Mouse (Mus musculus) MEL (cell line): Measurements from ENCODE around the gene Slco6d1. TPM values are rescaled to one million over a fixed set of nuclear protein-coding genes. Genes with fewer than 3 reads are reported as not detected.
A peak's percentile ranks its signal among the peaks of the same experiment; 100 is the strongest.

Source experiments
- DNase-seq: peaks from one replicate; pipeline ENCODE4 v3.0.0; 2011; ENCODE audit warnings: low read depth, low spot score
- H3K27ac ChIP-seq: 2 replicates; pipeline ENCODE4 v1.5.1; 2012; ENCODE audit warnings: low read depth, mild to moderate bottlenecking, control low read depth, low read length, moderate library complexity; ENCODE audit not compliant: control insufficient read depth
- H3K27me3 ChIP-seq, 2 experiments: fragments of 150-350 bp in 1 of 2; sonication (generic) in 1 of 2; 2 replicates each; pipeline ENCODE4 v1.6.1; 2012; ENCODE audit warnings: low read length in 2 of 2, mild to moderate bottlenecking in 2 of 2, improper control_type of control experiment in 1 of 2, moderate library complexity in 1 of 2; ENCODE audit not compliant: insufficient read depth in 2 of 2, control insufficient read depth in 1 of 2
- H3K36me3 ChIP-seq, 2 experiments: 2 replicates each; pipeline ENCODE4 v1.6.1; 2012 to 2014; ENCODE audit warnings: low read length in 2 of 2, improper control_type of control experiment in 1 of 2, inconsistent platforms in 1 of 2, mild to moderate bottlenecking in 1 of 2; ENCODE audit not compliant: insufficient read depth in 2 of 2, control insufficient read depth in 1 of 2
- H3K4me1 ChIP-seq, 2 experiments: fragments of 150-350 bp in 1 of 2; sonication (generic) in 1 of 2; 2 replicates each; pipeline ENCODE4 v1.6.1; 2012; ENCODE audit warnings: low read length in 2 of 2, improper control_type of control experiment in 1 of 2, mild to moderate bottlenecking in 1 of 2; ENCODE audit not compliant: insufficient read depth in 2 of 2, control insufficient read depth in 1 of 2
- H3K4me3 ChIP-seq, 2 experiments: fragments of 150-350 bp in 1 of 2; sonication (generic) in 1 of 2; 2 replicates each; pipeline ENCODE4 v1.5.1; 2012; ENCODE audit warnings: low read depth in 2 of 2, low read length in 2 of 2, mild to moderate bottlenecking in 2 of 2, moderate library complexity in 2 of 2, control low read depth in 1 of 2, improper control_type of control experiment in 1 of 2; ENCODE audit not compliant: control insufficient read depth in 1 of 2, insufficient read depth in 1 of 2
- H3K79me2 ChIP-seq: 2 replicates; pipeline ENCODE4 v1.6.1; 2012; ENCODE audit warnings: mild to moderate bottlenecking, low read length, moderate library complexity; ENCODE audit not compliant: control insufficient read depth, poor library complexity, insufficient read depth
- H3K9ac ChIP-seq: 2 replicates; pipeline ENCODE4 v1.6.1; 2012; ENCODE audit warnings: low read depth, mild to moderate bottlenecking, control low read depth, low read length, moderate library complexity; ENCODE audit not compliant: control insufficient read depth, poor library complexity, severe bottlenecking
- H3K9me3 ChIP-seq: fragments of 150-350 bp; sonication (generic); replicated peaks from 2 replicates; pipeline ENCODE4 v1.6.1; 2012; ENCODE audit warnings: mild to moderate bottlenecking, low read length, improper control_type of control experiment, moderate library complexity; ENCODE audit not compliant: insufficient read depth
- BHLHE40 ChIP-seq: IDR thresholded peaks from 2 replicates; pipeline ENCODE4 v1.6.1; 2012; ENCODE audit warnings: low read depth, mild to moderate bottlenecking, inconsistent platforms, low read length, improper control_type of control experiment, borderline replicate concordance
- CHD1 ChIP-seq: IDR thresholded peaks from 2 replicates; pipeline ENCODE4 v1.6.1; 2012; ENCODE audit warnings: low read depth, mild to moderate bottlenecking, inconsistent platforms, low read length, improper control_type of control experiment
- CHD2 ChIP-seq: IDR thresholded peaks from 2 replicates; pipeline ENCODE4 v1.6.1; 2011; ENCODE audit warnings: low read length, improper control_type of control experiment
- CTCF ChIP-seq, 3 experiments: IDR thresholded peaks in 2 of 3; conservative IDR thresholded peaks in 1 of 3; 2 replicates each; pipeline ENCODE4 v1.5.1; 2011 to 2012; ENCODE audit warnings: low read length in 3 of 3, low read depth in 2 of 3, mild to moderate bottlenecking in 2 of 3, improper control_type of control experiment in 1 of 3, inconsistent platforms in 1 of 3, mixed read lengths in 1 of 3, moderate library complexity in 1 of 3; ENCODE audit not compliant: control insufficient read depth in 1 of 3, insufficient read depth in 1 of 3, poor library complexity in 1 of 3, severe bottlenecking in 1 of 3
- E2F4 ChIP-seq: IDR thresholded peaks from 2 replicates; pipeline ENCODE4 v1.6.1; 2011; ENCODE audit warnings: low read depth, low read length, improper control_type of control experiment, borderline replicate concordance
- ELF1 ChIP-seq: IDR thresholded peaks from 2 replicates; pipeline ENCODE4 v1.6.1; 2014; ENCODE audit warnings: low read depth, mild to moderate bottlenecking, inconsistent platforms, low read length, improper control_type of control experiment, moderate library complexity
- EP300 ChIP-seq, 2 experiments: IDR thresholded peaks; 2 replicates each; pipeline ENCODE4 v1.6.1; 2011; ENCODE audit warnings: improper control_type of control experiment in 2 of 2, low read length in 2 of 2, low read depth in 1 of 2, mild to moderate bottlenecking in 1 of 2
- GABPA ChIP-seq: IDR thresholded peaks from 2 replicates; pipeline ENCODE4 v1.6.1; 2012; ENCODE audit warnings: low read depth, mild to moderate bottlenecking, inconsistent platforms, low read length, improper control_type of control experiment, moderate library complexity
- HCFC1 ChIP-seq: IDR thresholded peaks from 2 replicates; pipeline ENCODE4 v1.6.1; 2012; ENCODE audit warnings: low read depth, mild to moderate bottlenecking, inconsistent platforms, low read length, improper control_type of control experiment, moderate library complexity
- KAT2A ChIP-seq: conservative IDR thresholded peaks from 2 replicates; pipeline ENCODE4 v1.6.1; 2012; ENCODE audit warnings: low read depth, low read length, improper control_type of control experiment, inconsistent platforms
- MAX ChIP-seq: IDR thresholded peaks from 2 replicates; pipeline ENCODE4 v1.6.1; 2011; ENCODE audit warnings: low read length, improper control_type of control experiment
- MAZ ChIP-seq: IDR thresholded peaks from 2 replicates; pipeline ENCODE4 v1.6.1; 2012; ENCODE audit warnings: low read depth, mild to moderate bottlenecking, inconsistent platforms, low read length, improper control_type of control experiment
- MEF2A ChIP-seq: IDR thresholded peaks from 2 replicates; pipeline ENCODE4 v1.6.1; 2014; ENCODE audit warnings: low read depth, mild to moderate bottlenecking, inconsistent platforms, low read length, improper control_type of control experiment; ENCODE audit not compliant: poor library complexity, insufficient replicate concordance, severe bottlenecking; ENCODE audit errors: extremely low read depth
- MXI1 ChIP-seq: IDR thresholded peaks from 2 replicates; pipeline ENCODE4 v1.6.1; 2011; ENCODE audit warnings: mild to moderate bottlenecking, low read depth, low read length, improper control_type of control experiment
- MYB ChIP-seq: IDR thresholded peaks from 2 replicates; pipeline ENCODE4 v1.6.1; 2011; ENCODE audit warnings: mild to moderate bottlenecking, low read depth, low read length, improper control_type of control experiment
- MYC ChIP-seq: IDR thresholded peaks from 2 replicates; pipeline ENCODE4 v1.6.1; 2011; ENCODE audit warnings: low read depth, mild to moderate bottlenecking, low read length, improper control_type of control experiment, moderate library complexity
- POLR2A ChIP-seq, 2 experiments: IDR thresholded peaks; 2 replicates each; pipeline ENCODE4 v1.6.1; 2011 to 2012; ENCODE audit warnings: low read length in 2 of 2, mild to moderate bottlenecking in 2 of 2, control low read depth in 1 of 2, improper control_type of control experiment in 1 of 2, low read depth in 1 of 2, moderate library complexity in 1 of 2; ENCODE audit not compliant: control insufficient read depth in 1 of 2, insufficient read depth in 1 of 2, poor library complexity in 1 of 2
- POLR2AphosphoS2 ChIP-seq: IDR thresholded peaks from 2 replicates; pipeline ENCODE4 v1.6.1; 2011; ENCODE audit warnings: low read length, improper control_type of control experiment
- POLR2AphosphoS5 ChIP-seq: IDR thresholded peaks from 2 replicates; pipeline ENCODE4 v1.6.1; 2012; ENCODE audit warnings: low read depth, borderline replicate concordance, mild to moderate bottlenecking, inconsistent platforms, low read length, moderate library complexity, mixed read lengths
- RAD21 ChIP-seq: IDR thresholded peaks from 2 replicates; pipeline ENCODE4 v1.6.1; 2011; ENCODE audit warnings: mild to moderate bottlenecking, low read depth, low read length, improper control_type of control experiment
- RCOR1 ChIP-seq: IDR thresholded peaks from 2 replicates; pipeline ENCODE4 v1.6.1; 2012; ENCODE audit warnings: low read depth, mild to moderate bottlenecking, inconsistent platforms, low read length, improper control_type of control experiment
- SIN3A ChIP-seq: IDR thresholded peaks from 2 replicates; pipeline ENCODE4 v1.6.1; 2012; ENCODE audit warnings: low read length, improper control_type of control experiment, inconsistent platforms
- SMC3 ChIP-seq: IDR thresholded peaks from 2 replicates; pipeline ENCODE4 v1.6.1; 2011; ENCODE audit warnings: low read depth, low read length, improper control_type of control experiment
- TAL1 ChIP-seq: IDR thresholded peaks from 2 replicates; pipeline ENCODE4 v1.6.1; 2012; ENCODE audit warnings: mild to moderate bottlenecking, inconsistent platforms, low read length, moderate library complexity, mixed read lengths
- TBP ChIP-seq: IDR thresholded peaks from 2 replicates; pipeline ENCODE4 v1.8.0; 2011; ENCODE audit warnings: low read depth, low read length, improper control_type of control experiment
- TCF12 ChIP-seq: IDR thresholded peaks from 2 replicates; pipeline ENCODE4 v1.6.1; 2014; ENCODE audit warnings: low read depth, mild to moderate bottlenecking, inconsistent platforms, low read length, improper control_type of control experiment, moderate library complexity
- UBTF ChIP-seq: IDR thresholded peaks from 2 replicates; pipeline ENCODE4 v1.6.1; 2012; ENCODE audit warnings: low read depth, mild to moderate bottlenecking, inconsistent platforms, low read length, improper control_type of control experiment, moderate library complexity, borderline replicate concordance; ENCODE audit not compliant: insufficient read depth
- USF1 ChIP-seq: IDR thresholded peaks from 2 replicates; pipeline ENCODE4 v1.6.1; 2014; ENCODE audit warnings: low read depth, mild to moderate bottlenecking, inconsistent platforms, low read length, improper control_type of control experiment, moderate library complexity
- ZC3H11A ChIP-seq: IDR thresholded peaks from 2 replicates; pipeline ENCODE4 v1.6.1; 2012; ENCODE audit warnings: low read depth, mild to moderate bottlenecking, inconsistent platforms, low read length, improper control_type of control experiment
- ZKSCAN1 ChIP-seq: IDR thresholded peaks from 2 replicates; pipeline ENCODE4 v1.6.1; 2012; ENCODE audit warnings: low read depth, mild to moderate bottlenecking, inconsistent platforms, low read length, improper control_type of control experiment, moderate library complexity
- ZMIZ1 ChIP-seq: IDR thresholded peaks from 2 replicates; pipeline ENCODE4 v1.6.1; 2012; ENCODE audit warnings: low read depth, mild to moderate bottlenecking, inconsistent platforms, low read length, improper control_type of control experiment, moderate library complexity
- ZNF384 ChIP-seq: IDR thresholded peaks from 2 replicates; pipeline ENCODE4 v1.6.1; 2012; ENCODE audit warnings: low read depth, mild to moderate bottlenecking, inconsistent platforms, low read length, improper control_type of control experiment
- polyA plus RNA-seq, 2 experiments: library from polyadenylated mRNA; stranded (reverse) in 1 of 2; unstranded in 1 of 2; fragments of >175 nt in 1 of 2; fragments of >200 nt in 1 of 2; gene quantifications; 2 replicates each; pipeline versions ENCODE4 v1.2.1 to v1.2.4; 2012; ENCODE audit warnings: low replicate concordance in 2 of 2, low read depth in 1 of 2; ENCODE audit not compliant: insufficient read length in 2 of 2, insufficient read depth in 1 of 2, missing spikeins in 1 of 2
- total RNA-seq: library from RNA; depleted of rRNA; stranded (reverse); fragments of 300-350 nt; gene quantifications from 2 replicates; pipeline ENCODE4 v1.2.3, GENCODE M21; 2012; rRNA removed

Slco6d1 gene
- total RNA-seq = not detected in 2 replicates
- not detected for polyA plus RNA-seq

- no peak within 1 kb of the TSS for H3K4me3 ChIP-seq
- H3K4me1 ChIP-seq = no peaks in the 10 kb centered on the region
- H3K27me3 ChIP-seq = no peaks in the 10 kb centered on the region
- H3K9me3 ChIP-seq = no peaks in the 10 kb centered on the region
- no peaks in the 10 kb centered on the region for H3K36me3 ChIP-seq
- no peak for DNase-seq
- no peaks in the 10 kb centered on the region for H3K79me2 ChIP-seq
- H3K9ac ChIP-seq = no peak within 1 kb of the TSS
- no peak within 1 kb of the TSS for H3K27ac ChIP-seq
- TF ChIP-seq TCF12 (no peak), GABPA (no peak), ZC3H11A (no peak), SMC3 (no peak), KAT2A (no peak), CHD2 (no peak), BHLHE40 (no peak)
Measured at GRCm38 (mm10) chr1:98420824-98421223, at the start of gene Slco6d1. Gene Slco6d1, plus strand, starts transcription at chr1:98421124.

GRCm38 (mm10) chr1:98392001-98392400, 28.9 kb upstream of the Slco6d1 start:
- DNase-seq = peak; percentile 15
- Histone ChIP-seq H3K4me1 (no peaks in the 10 kb centered on the region), H3K36me3 (no peaks in the 10 kb centered on the region), H3K9me3 (no peaks in the 10 kb centered on the region), H3K27me3 (no peaks in the 10 kb centered on the region), H3K9ac (no peak overlapping the region), H3K4me3 (no peak overlapping the region), H3K79me2 (no peaks in the 10 kb centered on the region), H3K27ac (no peak overlapping the region)
- TF ChIP-seq USF1 (no peak), POLR2AphosphoS5 (no peak), MAX (no peak), MYB (no peak), ZC3H11A (peak; percentile 43), HCFC1 (no peak), POLR2A (IDR thresholded peaks at IDR 0.05; ENCODE audit: control insufficient read depth in 1 of 2, insufficient read depth in 1 of 2, low read depth in 1 of 2, low read length in 2 of 2, poor library complexity in 1 of 2) (no peak), BHLHE40 (no peak), MXI1 (no peak), ZMIZ1 (no peak), TAL1 (no peak), TCF12 (no peak), CHD2 (no peak), MYC (no peak), CTCF (IDR thresholded peaks at IDR 0.05 in 2 of 3, conservative IDR thresholded peaks at IDR 0.05 in 1 of 3; ENCODE audit: control insufficient read depth in 1 of 3, insufficient read depth in 1 of 3, low read depth in 2 of 3, low read length in 3 of 3, poor library complexity in 1 of 3, severe bottlenecking in 1 of 3) (peak in 1 of 3 experiments; percentile 33; a peak in 2 of 6 replicates), MAZ (no peak), CHD1 (no peak), EP300 (IDR thresholded peaks at IDR 0.05; ENCODE audit: low read depth in 1 of 2, low read length in 2 of 2) (no peak), ELF1 (no peak), POLR2AphosphoS2 (no peak), MEF2A (no peak), RAD21 (peak; percentile 61), GABPA (no peak), TBP (no peak), SIN3A (no peak), ZKSCAN1 (no peak), RCOR1 (no peak), ZNF384 (no peak), KAT2A (no peak), UBTF (no peak), E2F4 (no peak)
